Mouse (Mus musculus): ENCODE results near the gene Stoml1. TPM values are rescaled to one million over a fixed set of nuclear protein-coding genes. Genes with fewer than 3 reads are reported as not detected.

The Stoml1 gene
- total and polyA plus RNA-seq, 2 experiments, result 5.4 to 8.1 TPM

DNA sequence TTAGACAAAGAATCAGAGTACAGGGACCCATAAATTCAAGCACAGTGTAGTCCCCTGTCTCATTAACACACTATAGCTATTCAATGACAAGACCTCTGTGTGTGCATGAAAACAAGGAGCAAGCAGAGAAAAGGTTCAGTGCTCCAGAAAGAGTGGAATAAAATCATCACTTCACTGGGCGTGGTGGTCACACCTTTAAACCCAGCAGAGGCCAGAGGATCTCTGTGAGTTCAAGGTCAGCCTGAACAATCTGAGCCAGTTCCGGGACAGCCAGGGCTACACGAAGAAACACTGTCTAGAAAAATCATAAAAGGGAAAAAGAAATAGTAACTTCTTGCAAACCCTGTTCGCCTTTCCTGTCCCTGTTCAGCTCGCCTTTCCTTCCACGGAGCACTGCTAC, 9.3 kb upstream of the Stoml1 start:
- WGBS, result 46% methylated on average over 6 of the region's 6 CpGs
- H3K36me3 ChIP-seq (ENCODE audit: control insufficient read depth, insufficient read depth, low read length), result peaks cover 12% of the 10 kb centered on the region; the same call in 1 of the 2 replicates

DNA sequence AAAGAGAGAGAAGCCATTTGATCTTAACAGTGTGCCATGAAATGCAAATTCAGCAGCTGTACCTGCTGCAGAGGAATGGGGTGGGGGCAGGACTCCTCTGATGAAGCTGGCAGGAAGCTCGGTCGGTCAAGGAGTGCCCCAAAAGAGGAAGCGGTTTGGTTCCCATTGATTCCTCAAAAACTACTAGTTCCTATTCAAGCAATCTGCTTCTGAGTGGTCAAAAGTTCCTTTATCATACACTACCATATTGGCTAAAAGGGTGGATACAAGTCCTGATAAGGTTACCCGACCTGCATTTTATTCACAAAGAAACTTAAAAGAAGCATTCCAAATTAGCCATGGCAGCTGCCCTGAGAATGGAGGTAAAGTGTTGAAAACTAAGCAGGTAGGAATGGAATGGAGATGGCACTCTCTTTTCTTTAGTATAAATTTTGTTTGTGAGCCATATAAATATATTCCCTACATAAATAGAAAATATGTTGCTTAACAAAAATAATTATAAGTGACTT, 6.8 kb upstream of the Stoml1 start:
- DNase-seq (ENCODE audit: extremely low read depth, low read depth, low spot score), result peak; percentile 14
- Histone ChIP-seq H3K4me1 (ENCODE audit: control insufficient read depth, insufficient read depth, low read length) (peaks cover 23% of the 10 kb centered on the region), H3K79me2 (ENCODE audit: control insufficient read depth, insufficient read depth, low read length) (peaks cover 7% of the 10 kb centered on the region; the same call in 1 of the 2 replicates), H3K27me3 (ENCODE audit: control insufficient read depth, insufficient read depth, low read length) (no peaks in the 10 kb centered on the region), H3K36me3 (ENCODE audit: control insufficient read depth, insufficient read depth, low read length) (peaks cover 12% of the 10 kb centered on the region; the same call in 1 of the 2 replicates), H3K9ac (ENCODE audit: low read depth, low read length) (no peak overlapping the region), H3K4me3 (ENCODE audit: insufficient read depth, low read depth, low read length) (no peak overlapping the region), H3K27ac (replicated peaks; ENCODE audit: insufficient read depth, low read depth, low read length) (no peak overlapping the region)
- TF ChIP-seq CTCF (IDR thresholded peaks at IDR 0.05; ENCODE audit: low read depth, low read length) (no peak), POLR2A (IDR thresholded peaks at IDR 0.05; ENCODE audit: extremely low read depth, insufficient read depth, low read length) (no peak)
- 72% methylated on average over 4 of the region's 4 CpGs for WGBS

More for the DNA sequence above, 9.3 kb upstream of the Stoml1 start:
- Histone ChIP-seq H3K27me3 (ENCODE audit: control insufficient read depth, insufficient read depth, low read length) (no peaks in the 10 kb centered on the region), H3K9ac (ENCODE audit: low read depth, low read length) (no peak overlapping the region), H3K79me2 (ENCODE audit: control insufficient read depth, insufficient read depth, low read length) (peaks cover 15% of the 10 kb centered on the region; the same call in 1 of the 2 replicates), H3K4me3 (ENCODE audit: insufficient read depth, low read depth, low read length) (no peak overlapping the region), H3K4me1 (ENCODE audit: control insufficient read depth, insufficient read depth, low read length) (peaks cover 19% of the 10 kb centered on the region), H3K27ac (replicated peaks; ENCODE audit: insufficient read depth, low read depth, low read length) (0 out of 2 replicates have a peak overlapping the region, but pooled peaks have one; percentile 8)
- peak; percentile 16 for DNase-seq (ENCODE audit: extremely low read depth, low read depth, low spot score)
- no peak for TF ChIP-seq CTCF (IDR thresholded peaks at IDR 0.05; ENCODE audit: low read depth, low read length)
- no peak for TF ChIP-seq POLR2A (IDR thresholded peaks at IDR 0.05; ENCODE audit: extremely low read depth, insufficient read depth, low read length)

DNA sequence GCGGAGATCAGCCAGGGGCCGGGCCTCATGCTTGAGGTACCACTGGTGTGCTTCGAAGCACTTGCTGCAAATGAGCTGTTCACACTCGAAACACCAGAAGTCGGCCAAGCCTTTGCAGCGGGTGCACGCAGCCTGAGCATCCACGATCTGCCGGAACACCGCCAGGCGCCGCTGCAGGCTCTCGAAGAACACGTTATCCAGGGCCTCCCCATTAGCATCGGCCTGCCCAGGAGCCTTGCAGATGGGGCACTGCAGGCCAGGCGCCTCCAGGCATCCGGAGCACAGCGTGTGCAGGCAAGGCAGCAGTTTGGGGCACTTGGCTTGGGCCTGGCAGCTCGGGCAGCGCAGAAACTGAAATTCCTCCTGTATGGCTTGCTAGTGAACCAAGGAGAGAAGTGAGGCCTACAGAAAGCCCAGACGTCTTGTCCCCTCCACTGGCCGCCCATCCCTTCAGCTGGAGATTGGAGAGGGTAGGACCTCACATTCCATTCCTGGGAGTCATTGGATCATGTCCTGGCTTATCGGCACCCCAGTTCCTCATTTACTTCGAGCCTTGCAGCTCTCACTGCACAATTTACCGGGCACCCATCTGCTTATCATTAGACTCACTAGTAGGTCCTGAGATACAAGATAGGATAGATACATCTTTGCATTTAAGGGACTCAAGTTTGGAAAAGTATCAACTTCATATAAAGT, 5.8 kb upstream of the Stoml1 start:
- peak overlapping the region; percentile 24; the same call in 1 of the 2 replicates for H3K27ac ChIP-seq (replicated peaks; ENCODE audit: insufficient read depth, low read depth, low read length)
- peak overlapping the region; percentile 23 for H3K9ac ChIP-seq (ENCODE audit: low read depth, low read length)
- H3K27me3 ChIP-seq (ENCODE audit: control insufficient read depth, insufficient read depth, low read length), result no peaks in the 10 kb centered on the region
- H3K4me3 ChIP-seq (ENCODE audit: insufficient read depth, low read depth, low read length), result peak overlapping the region; percentile 38
- 52% methylated on average over 25 of the region's 25 CpGs for WGBS
- peaks cover 7% of the 10 kb centered on the region; the same call in 1 of the 2 replicates for H3K79me2 ChIP-seq (ENCODE audit: control insufficient read depth, insufficient read depth, low read length)
- DNase-seq (ENCODE audit: extremely low read depth, low read depth, low spot score), result peak; percentile 26
- TF ChIP-seq POLR2A (IDR thresholded peaks at IDR 0.05; ENCODE audit: extremely low read depth, insufficient read depth, low read length) (no peak), CTCF (IDR thresholded peaks at IDR 0.05; ENCODE audit: low read depth, low read length) (peak; percentile 72)
- H3K4me1 ChIP-seq (ENCODE audit: control insufficient read depth, insufficient read depth, low read length), result peaks cover 16% of the 10 kb centered on the region
- peaks cover 12% of the 10 kb centered on the region; the same call in 1 of the 2 replicates for H3K36me3 ChIP-seq (ENCODE audit: control insufficient read depth, insufficient read depth, low read length)

- no peaks in the 10 kb centered on the region for H3K27me3 ChIP-seq (ENCODE audit: control insufficient read depth, insufficient read depth, low read length)
- peak overlapping the region; percentile 92 for H3K9ac ChIP-seq (ENCODE audit: low read depth, low read length)
- H3K79me2 ChIP-seq (ENCODE audit: control insufficient read depth, insufficient read depth, low read length), result peaks cover 7% of the 10 kb centered on the region; the same call in 1 of the 2 replicates
- H3K36me3 ChIP-seq (ENCODE audit: control insufficient read depth, insufficient read depth, low read length), result peaks cover 10% of the 10 kb centered on the region; the same call in 1 of the 2 replicates
- peak overlapping the region; percentile 95 for H3K27ac ChIP-seq (replicated peaks; ENCODE audit: insufficient read depth, low read depth, low read length)
- TF ChIP-seq CTCF (IDR thresholded peaks at IDR 0.05; ENCODE audit: low read depth, low read length) (no peak), POLR2A (IDR thresholded peaks at IDR 0.05; ENCODE audit: extremely low read depth, insufficient read depth, low read length) (no peak)
- peaks cover 11% of the 10 kb centered on the region for H3K4me1 ChIP-seq (ENCODE audit: control insufficient read depth, insufficient read depth, low read length)
- peak overlapping the region; percentile 93 for H3K4me3 ChIP-seq (ENCODE audit: insufficient read depth, low read depth, low read length)
- DNase-seq (ENCODE audit: extremely low read depth, low read depth, low spot score), result peak; percentile 80
- WGBS, result 2% methylated on average over 7 of the region's 7 CpGs
These were observed 4.1 kb upstream of the Stoml1 start for GRCm38 (mm10) chr9:58248746-58249413.

- no peak for TF ChIP-seq CTCF (IDR thresholded peaks at IDR 0.05; ENCODE audit: low read depth, low read length)
- peak; percentile 38; the same call in 1 of the 2 replicates for TF ChIP-seq POLR2A (IDR thresholded peaks at IDR 0.05; ENCODE audit: extremely low read depth, insufficient read depth, low read length)
- Histone ChIP-seq H3K4me3 (ENCODE audit: insufficient read depth, low read depth, low read length) (peak within 1 kb of the TSS; percentile 93), H3K79me2 (ENCODE audit: control insufficient read depth, insufficient read depth, low read length) (peaks cover 7% of the 10 kb centered on the region; the same call in 1 of the 2 replicates), H3K4me1 (ENCODE audit: control insufficient read depth, insufficient read depth, low read length) (peaks cover 6% of the 10 kb centered on the region; the same call in 1 of the 2 replicates), H3K27ac (replicated peaks; ENCODE audit: insufficient read depth, low read depth, low read length) (peak within 1 kb of the TSS; percentile 95), H3K36me3 (ENCODE audit: control insufficient read depth, insufficient read depth, low read length) (peaks cover 9% of the 10 kb centered on the region; the same call in 1 of the 2 replicates), H3K9ac (ENCODE audit: low read depth, low read length) (peak within 1 kb of the TSS; percentile 92), H3K27me3 (ENCODE audit: control insufficient read depth, insufficient read depth, low read length) (no peaks in the 10 kb centered on the region)
- under 1% methylated on average over 16 of the region's 16 CpGs for WGBS
- peak; percentile 78 for DNase-seq (ENCODE audit: extremely low read depth, low read depth, low spot score)
These were observed 3.3 kb upstream of the Stoml1 start, which contains the start of gene Pml for GRCm38 (mm10) chr9:58249592-58250192. Gene Pml, minus strand, starts transcription at chr9:58249786.
